Mouse (Mus musculus): ENCODE measurements around the gene Naif1. TPM values are rescaled to one million over a fixed set of nuclear protein-coding genes. Genes with fewer than 3 reads are reported as not detected.

Naif1 gene
- polyA plus RNA-seq, 1 experiment from 2014 or later, result 6.9 TPM

DNA sequence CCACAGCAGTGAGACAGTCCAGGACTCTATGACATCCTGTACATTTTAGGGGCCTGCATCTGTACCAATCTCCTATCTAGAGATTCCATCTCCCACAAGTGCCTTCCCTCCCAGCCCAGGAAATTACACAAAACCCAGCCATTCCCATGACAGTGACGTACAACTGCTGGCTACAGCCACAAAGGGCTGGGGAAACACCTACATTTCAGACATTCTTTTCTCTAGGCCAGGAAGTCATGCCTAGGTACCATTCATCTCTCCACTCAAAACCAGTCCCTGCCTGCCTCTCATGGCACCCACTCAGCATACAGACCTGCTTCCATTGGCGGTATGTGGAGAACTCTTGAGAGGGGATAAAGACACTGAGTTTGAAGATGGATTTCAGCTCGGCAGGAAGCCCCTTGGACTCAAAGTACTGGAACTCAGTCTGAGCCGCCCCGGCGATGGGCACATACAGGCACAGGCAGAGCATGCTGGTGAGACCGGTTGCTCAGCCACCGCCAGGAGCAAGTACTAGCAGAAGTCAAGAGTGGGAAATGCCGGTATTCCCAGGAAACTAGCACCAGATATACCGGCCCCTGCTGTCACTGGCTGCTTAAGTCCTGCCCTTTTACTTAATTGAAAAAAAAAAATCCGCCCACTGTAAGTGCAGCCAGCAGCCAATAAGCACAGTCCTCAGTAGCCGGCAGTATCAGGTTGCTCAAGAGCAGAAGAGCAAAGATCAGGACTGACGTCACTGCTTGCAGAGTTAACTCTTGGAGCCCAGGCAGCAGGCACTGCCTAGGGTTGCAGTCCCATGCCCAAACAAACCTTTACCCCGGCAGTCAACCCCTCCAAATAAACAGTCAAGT lies 26.6 kb upstream of the Naif1 start:
- Histone ChIP-seq H3K4me2 (ENCODE audit: low read depth) (peak overlapping the region; percentile 60), H3K4me3 (ENCODE audit: low read depth, low read length) (peak overlapping the region; percentile 30), H3K27me3 (ENCODE audit: control insufficient read depth, insufficient read depth, low read length) (no peaks in the 10 kb centered on the region), H3K36me3 (ENCODE audit: control insufficient read depth, insufficient read depth, low read length) (peaks cover 10% of the 10 kb centered on the region), H3K9me3 (ENCODE audit: control insufficient read depth, low read length) (no peaks in the 10 kb centered on the region), H3K9ac (ENCODE audit: low read length) (peak overlapping the region; percentile 41; the same call in 1 of the 2 replicates), H3K27ac (ENCODE audit: low read depth, low read length) (peak overlapping the region; percentile 70), H3K4me1 (ENCODE audit: control insufficient read depth, insufficient read depth, low read length) (peaks cover 21% of the 10 kb centered on the region)
- 2% methylated on average over 14 of the region's 14 CpGs for WGBS
- DNase-seq (ENCODE audit: low spot score) (peak; percentile 72), ATAC-seq (ENCODE audit: insufficient read depth, low FRiP score, low TSS enrichment) (peak; percentile 91)

DNA sequence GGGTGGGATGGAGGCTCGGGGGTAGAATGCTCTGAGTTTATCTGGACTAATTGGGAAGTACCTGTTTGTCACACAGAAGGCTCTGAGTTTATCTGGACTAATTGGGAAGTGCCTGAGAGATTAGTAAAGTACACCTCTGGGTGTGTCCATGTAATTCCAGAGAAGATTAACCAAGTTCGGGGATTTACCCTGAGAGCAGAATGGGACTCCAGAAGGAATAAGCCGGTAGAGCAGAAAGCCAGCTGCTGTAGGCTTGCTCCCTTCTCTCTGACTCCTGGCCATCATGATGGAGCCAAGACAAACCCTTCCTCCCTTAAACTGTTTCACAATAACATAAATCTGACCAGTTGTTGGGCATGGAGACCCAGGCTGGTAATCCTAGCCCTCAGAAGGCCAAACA lies 25.5 kb upstream of the Naif1 start:
- no peak overlapping the region for H3K4me3 ChIP-seq (ENCODE audit: low read depth, low read length)
- DNase-seq (ENCODE audit: low spot score), result no peak
- ATAC-seq (ENCODE audit: insufficient read depth, low FRiP score, low TSS enrichment), result no peak
- H3K4me1 ChIP-seq (ENCODE audit: control insufficient read depth, insufficient read depth, low read length), result peaks cover 31% of the 10 kb centered on the region
- no peaks in the 10 kb centered on the region for H3K9me3 ChIP-seq (ENCODE audit: control insufficient read depth, low read length)
- H3K27me3 ChIP-seq (ENCODE audit: control insufficient read depth, insufficient read depth, low read length), result no peaks in the 10 kb centered on the region
- no peak overlapping the region for H3K9ac ChIP-seq (ENCODE audit: low read length)
- peaks cover 6% of the 10 kb centered on the region for H3K36me3 ChIP-seq (ENCODE audit: control insufficient read depth, insufficient read depth, low read length)
- H3K4me2 ChIP-seq (ENCODE audit: low read depth), result no peak overlapping the region
- WGBS, result 65% methylated on average over 3 of the region's 3 CpGs
- peak overlapping the region; percentile 56; the same call in 1 of the 2 replicates for H3K27ac ChIP-seq (ENCODE audit: low read depth, low read length)

DNA sequence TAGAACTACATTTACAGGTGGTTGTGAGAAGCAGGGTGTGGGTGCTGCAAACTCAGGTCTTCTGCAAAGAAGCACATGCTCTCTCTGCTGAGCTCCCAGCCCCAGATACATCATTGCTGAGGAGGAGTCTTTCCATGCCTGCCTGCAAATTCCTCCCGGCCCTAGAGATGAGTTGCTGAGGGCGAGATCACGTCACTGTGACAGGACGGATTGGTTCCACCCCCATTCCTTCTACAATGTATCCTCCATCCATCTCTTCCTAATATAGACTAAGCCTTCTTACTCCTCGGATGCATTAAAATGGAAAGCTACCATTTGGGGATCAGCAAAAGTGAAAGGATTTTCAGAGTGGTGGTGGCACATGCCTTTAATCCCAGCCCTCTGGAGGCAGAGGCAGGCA lies 24.7 kb upstream of the Naif1 start:
- no peak overlapping the region for H3K4me2 ChIP-seq (ENCODE audit: low read depth)
- H3K4me1 ChIP-seq (ENCODE audit: control insufficient read depth, insufficient read depth, low read length), result peaks cover 34% of the 10 kb centered on the region
- 84% methylated on average over 5 of the region's 5 CpGs for WGBS
- H3K27ac ChIP-seq (ENCODE audit: low read depth, low read length), result no peak overlapping the region
- ATAC-seq (ENCODE audit: insufficient read depth, low FRiP score, low TSS enrichment) (no peak), DNase-seq (ENCODE audit: low spot score) (no peak)
- H3K36me3 ChIP-seq (ENCODE audit: control insufficient read depth, insufficient read depth, low read length), result peaks cover 1% of the 10 kb centered on the region
- no peaks in the 10 kb centered on the region for H3K9me3 ChIP-seq (ENCODE audit: control insufficient read depth, low read length)
- H3K9ac ChIP-seq (ENCODE audit: low read length), result no peak overlapping the region
- no peaks in the 10 kb centered on the region for H3K27me3 ChIP-seq (ENCODE audit: control insufficient read depth, insufficient read depth, low read length)
- no peak overlapping the region for H3K4me3 ChIP-seq (ENCODE audit: low read depth, low read length)

DNA sequence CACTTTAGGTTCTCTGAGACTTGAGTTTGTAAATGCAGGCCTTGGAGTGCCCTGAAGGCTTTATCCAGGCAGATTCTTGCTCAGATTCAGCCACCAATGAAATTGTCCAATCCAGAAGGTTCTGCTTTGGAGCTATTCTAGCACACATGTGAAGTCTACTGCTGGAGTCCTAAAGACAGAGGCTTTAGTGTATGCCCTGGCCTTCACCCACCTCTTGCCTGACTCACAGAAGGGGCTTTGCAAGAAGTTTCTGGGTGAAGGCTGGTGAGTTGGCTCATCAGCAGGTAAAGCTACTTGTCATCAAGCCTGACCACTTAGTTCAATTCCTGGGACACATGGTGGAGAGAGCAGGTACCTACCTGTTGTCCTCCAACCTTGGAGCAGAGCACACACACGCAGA lies 24.1 kb upstream of the Naif1 start:
- Histone ChIP-seq H3K9ac (ENCODE audit: low read length) (no peak overlapping the region), H3K4me1 (ENCODE audit: control insufficient read depth, insufficient read depth, low read length) (peaks cover 34% of the 10 kb centered on the region), H3K9me3 (ENCODE audit: control insufficient read depth, low read length) (no peaks in the 10 kb centered on the region), H3K4me2 (ENCODE audit: low read depth) (no peak overlapping the region), H3K27ac (ENCODE audit: low read depth, low read length) (no peak overlapping the region), H3K36me3 (ENCODE audit: control insufficient read depth, insufficient read depth, low read length) (no peaks in the 10 kb centered on the region; the same call in 1 of the 2 replicates), H3K27me3 (ENCODE audit: control insufficient read depth, insufficient read depth, low read length) (no peaks in the 10 kb centered on the region), H3K4me3 (ENCODE audit: low read depth, low read length) (no peak overlapping the region)
- DNase-seq (ENCODE audit: low spot score) (no peak), ATAC-seq (ENCODE audit: insufficient read depth, low FRiP score, low TSS enrichment) (no peak)
- WGBS, result 93% methylated on average over 1 of the region's 1 CpGs

DNA sequence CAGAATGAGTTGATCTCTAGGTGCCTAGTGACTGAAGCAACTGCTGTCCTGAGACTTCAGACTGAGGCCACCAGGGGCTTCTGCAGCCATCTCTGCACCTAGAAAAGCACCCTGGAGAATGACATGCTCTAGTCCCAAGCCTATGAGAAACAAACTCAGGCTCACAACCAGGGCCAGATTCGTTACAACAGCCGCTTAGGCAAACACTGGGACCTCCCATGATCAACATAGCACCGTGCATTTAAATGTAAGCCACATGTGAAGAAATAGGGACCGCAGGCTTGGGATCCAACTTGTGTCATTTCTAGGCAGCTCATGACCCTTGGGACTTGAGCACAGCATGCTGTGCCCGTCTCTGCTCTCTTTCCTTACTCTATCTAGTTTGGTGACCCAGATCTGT lies 22.5 kb upstream of the Naif1 start:
- WGBS, result 81% methylated on average over 5 of the region's 5 CpGs
- Histone ChIP-seq H3K9me3 (ENCODE audit: control insufficient read depth, low read length) (no peaks in the 10 kb centered on the region), H3K4me1 (ENCODE audit: control insufficient read depth, insufficient read depth, low read length) (peaks cover 34% of the 10 kb centered on the region), H3K4me3 (ENCODE audit: low read depth, low read length) (no peak overlapping the region), H3K27me3 (ENCODE audit: control insufficient read depth, insufficient read depth, low read length) (no peaks in the 10 kb centered on the region), H3K36me3 (ENCODE audit: control insufficient read depth, insufficient read depth, low read length) (no peaks in the 10 kb centered on the region; the same call in 1 of the 2 replicates), H3K9ac (ENCODE audit: low read length) (no peak overlapping the region), H3K27ac (ENCODE audit: low read depth, low read length) (no peak overlapping the region), H3K4me2 (ENCODE audit: low read depth) (no peak overlapping the region)
- ATAC-seq (ENCODE audit: insufficient read depth, low FRiP score, low TSS enrichment) (no peak), DNase-seq (ENCODE audit: low spot score) (no peak)

DNA sequence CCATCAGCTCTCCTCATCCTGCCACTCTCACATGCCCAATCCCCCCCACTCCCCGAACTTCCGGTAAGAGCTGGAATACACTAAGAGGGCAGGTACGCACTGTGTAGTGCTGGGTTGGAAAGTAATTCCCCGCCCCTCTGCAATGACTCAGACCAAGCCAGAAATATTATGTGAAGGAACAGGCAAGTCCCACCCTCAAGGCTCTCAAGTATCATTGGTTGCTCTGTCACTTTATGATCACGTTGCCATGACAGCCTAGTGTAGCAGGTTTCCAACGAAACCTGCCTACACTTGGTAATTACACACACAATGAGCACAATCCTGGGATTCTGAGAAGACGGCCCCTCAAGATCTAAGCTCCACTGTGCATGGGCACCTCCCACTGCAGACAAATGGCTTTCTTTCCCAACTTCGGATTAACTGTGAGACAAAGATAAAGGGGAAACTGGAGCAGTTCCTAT lies 22.0 kb upstream of the Naif1 start:
- no peak for ATAC-seq (ENCODE audit: insufficient read depth, low FRiP score, low TSS enrichment)
- no peaks in the 10 kb centered on the region for H3K9me3 ChIP-seq (ENCODE audit: control insufficient read depth, low read length)
- no peaks in the 10 kb centered on the region; the same call in 1 of the 2 replicates for H3K36me3 ChIP-seq (ENCODE audit: control insufficient read depth, insufficient read depth, low read length)
- peak overlapping the region; percentile 25 for H3K4me2 ChIP-seq (ENCODE audit: low read depth)
- DNase-seq (ENCODE audit: low spot score), result no peak
- H3K27me3 ChIP-seq (ENCODE audit: control insufficient read depth, insufficient read depth, low read length), result no peaks in the 10 kb centered on the region
- no peak overlapping the region for H3K9ac ChIP-seq (ENCODE audit: low read length)
- peaks cover 31% of the 10 kb centered on the region for H3K4me1 ChIP-seq (ENCODE audit: control insufficient read depth, insufficient read depth, low read length)
- no peak overlapping the region for H3K4me3 ChIP-seq (ENCODE audit: low read depth, low read length)
- 52% methylated on average over 8 of the region's 8 CpGs for WGBS
- H3K27ac ChIP-seq (ENCODE audit: low read depth, low read length), result no peak overlapping the region; the same call in 1 of the 2 replicates

DNA sequence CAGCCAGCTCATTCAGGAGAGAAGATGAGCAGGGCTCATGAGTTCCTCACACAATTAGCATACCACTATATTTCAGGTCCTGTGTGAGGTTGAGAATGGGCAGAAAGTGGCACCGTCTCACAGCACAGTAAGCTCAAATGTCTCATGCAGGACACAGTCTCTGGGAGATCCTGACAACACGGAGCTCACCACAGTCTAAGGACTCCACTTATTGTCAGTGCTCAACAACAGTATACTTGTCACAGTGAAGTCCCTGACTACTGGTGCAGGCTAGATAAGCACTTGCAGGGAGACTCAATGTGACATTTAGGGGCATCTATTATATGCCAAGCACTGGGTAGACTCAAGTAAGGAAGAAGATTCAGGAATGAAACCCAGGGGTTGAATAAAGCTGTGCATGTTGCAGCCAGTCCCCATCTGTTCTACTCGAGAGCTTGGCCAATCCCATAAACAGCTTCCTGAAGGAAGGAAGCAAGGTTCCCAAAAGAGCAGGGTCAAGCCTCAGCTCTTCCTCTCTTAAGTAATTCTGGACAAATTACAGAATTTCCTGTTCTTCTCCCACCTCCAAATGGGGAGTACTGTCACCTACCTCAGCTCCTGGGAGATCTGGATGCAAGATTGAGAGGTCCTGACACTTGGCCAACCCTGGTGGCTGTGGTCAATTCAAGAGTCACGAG lies 20.9 kb upstream of the Naif1 start:
- ATAC-seq (ENCODE audit: insufficient read depth, low FRiP score, low TSS enrichment), result no peak
- H3K36me3 ChIP-seq (ENCODE audit: control insufficient read depth, insufficient read depth, low read length), result no peaks in the 10 kb centered on the region; the same call in 1 of the 2 replicates
- H3K9me3 ChIP-seq (ENCODE audit: control insufficient read depth, low read length), result no peaks in the 10 kb centered on the region
- no peak for DNase-seq (ENCODE audit: low spot score)
- peak overlapping the region; percentile 24; the same call in 1 of the 2 replicates for H3K4me2 ChIP-seq (ENCODE audit: low read depth)
- no peaks in the 10 kb centered on the region for H3K27me3 ChIP-seq (ENCODE audit: control insufficient read depth, insufficient read depth, low read length)
- no peak overlapping the region for H3K27ac ChIP-seq (ENCODE audit: low read depth, low read length)
- WGBS, result 74% methylated on average over 4 of the region's 4 CpGs
- no peak overlapping the region for H3K4me3 ChIP-seq (ENCODE audit: low read depth, low read length)
- H3K9ac ChIP-seq (ENCODE audit: low read length), result no peak overlapping the region; the same call in 1 of the 2 replicates
- peaks cover 21% of the 10 kb centered on the region; the same call in 1 of the 2 replicates for H3K4me1 ChIP-seq (ENCODE audit: control insufficient read depth, insufficient read depth, low read length)

DNA sequence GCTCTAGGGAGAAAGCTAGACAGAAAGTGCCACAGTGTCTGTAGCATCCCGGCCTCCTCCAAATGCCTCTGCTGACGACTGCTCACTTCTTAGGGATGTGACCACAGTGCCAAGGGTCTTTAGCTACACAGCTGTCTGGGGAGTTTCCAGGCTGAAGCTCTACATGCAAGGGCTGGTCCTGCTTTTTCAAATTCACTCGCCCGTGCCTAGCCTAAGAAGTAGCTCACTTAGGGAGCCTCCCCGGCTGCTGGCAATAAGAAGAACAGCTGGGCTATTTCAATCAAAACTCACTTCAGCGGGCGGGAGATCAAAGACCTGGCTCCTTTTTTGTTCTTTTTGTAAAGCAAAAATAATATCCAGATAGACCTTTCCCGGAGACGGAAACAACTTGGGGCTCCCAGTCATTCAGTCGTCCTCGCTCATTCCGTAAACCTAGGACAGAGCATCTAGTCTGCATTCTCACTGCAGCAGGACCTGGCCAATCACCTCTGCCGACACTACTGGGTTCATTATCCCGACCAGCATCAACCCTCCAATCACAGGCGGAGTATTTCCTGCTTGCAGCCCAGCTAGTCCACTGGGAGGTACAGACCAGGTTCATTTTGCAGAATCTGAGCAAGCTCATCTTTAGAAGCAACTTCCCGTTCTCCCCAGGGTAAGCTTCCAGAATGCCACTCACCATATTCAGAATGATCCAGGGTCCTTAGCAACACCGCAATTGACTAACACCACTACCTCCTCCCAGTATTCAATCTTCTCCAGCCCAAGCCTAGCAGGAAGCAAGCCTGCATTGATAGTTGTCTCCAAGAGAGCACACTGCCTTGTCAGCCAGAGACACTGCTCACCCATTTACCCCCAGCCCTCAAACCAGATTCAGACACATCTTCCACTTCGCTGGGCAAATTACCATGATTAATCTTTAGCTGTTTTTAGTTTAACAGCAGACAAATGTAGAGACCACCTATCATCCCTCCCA lies 19.3 kb upstream of the Naif1 start:
- DNase-seq (ENCODE audit: low spot score) (peak; percentile 87), ATAC-seq (ENCODE audit: insufficient read depth, low FRiP score, low TSS enrichment) (peak; percentile 96)
- H3K4me1 ChIP-seq (ENCODE audit: control insufficient read depth, insufficient read depth, low read length), result peaks cover 19% of the 10 kb centered on the region; the same call in 1 of the 2 replicates
- H3K27me3 ChIP-seq (ENCODE audit: control insufficient read depth, insufficient read depth, low read length), result no peaks in the 10 kb centered on the region
- H3K4me2 ChIP-seq (ENCODE audit: low read depth), result peak overlapping the region; percentile 50
- 7% methylated on average over 18 of the region's 18 CpGs for WGBS
- no peaks in the 10 kb centered on the region for H3K9me3 ChIP-seq (ENCODE audit: control insufficient read depth, low read length)
- H3K36me3 ChIP-seq (ENCODE audit: control insufficient read depth, insufficient read depth, low read length), result no peaks in the 10 kb centered on the region
- H3K4me3 ChIP-seq (ENCODE audit: low read depth, low read length), result peak overlapping the region; percentile 35
- H3K27ac ChIP-seq (ENCODE audit: low read depth, low read length), result peak overlapping the region; percentile 85
- peak overlapping the region; percentile 61 for H3K9ac ChIP-seq (ENCODE audit: low read length)

Measured in neural tube, embryonic 11.5 days (tissue).